Mouse (Mus musculus) testis, adult 2 months (tissue): Measurements from ENCODE around the gene Tlr8.

Source experiments
- CTCF ChIP-seq: fragments of 200-500 bp; IDR thresholded peaks from 2 replicates; pipeline ENCODE4 v1.5.1; 2012; ENCODE audit warnings: low read depth, mild to moderate bottlenecking, inconsistent platforms, low read length, moderate library complexity; ENCODE audit not compliant: control insufficient read depth, insufficient read depth, insufficient replicate concordance
- POLR2A ChIP-seq: fragments of 200-500 bp; IDR thresholded peaks from 2 replicates; pipeline ENCODE4 v1.6.1; 2012; ENCODE audit warnings: low read depth, mild to moderate bottlenecking, inconsistent platforms, low read length, moderate library complexity; ENCODE audit not compliant: control insufficient read depth

- TF ChIP-seq CTCF (no peak), POLR2A (no peak)
Measured at GRCm38 (mm10) chrX:167210319-167210728, 53.8 kb downstream of the Tlr8 start.
